Comparison of ENCODE assay signal across 12 mouse cellular contexts in the genomic region with DNA sequence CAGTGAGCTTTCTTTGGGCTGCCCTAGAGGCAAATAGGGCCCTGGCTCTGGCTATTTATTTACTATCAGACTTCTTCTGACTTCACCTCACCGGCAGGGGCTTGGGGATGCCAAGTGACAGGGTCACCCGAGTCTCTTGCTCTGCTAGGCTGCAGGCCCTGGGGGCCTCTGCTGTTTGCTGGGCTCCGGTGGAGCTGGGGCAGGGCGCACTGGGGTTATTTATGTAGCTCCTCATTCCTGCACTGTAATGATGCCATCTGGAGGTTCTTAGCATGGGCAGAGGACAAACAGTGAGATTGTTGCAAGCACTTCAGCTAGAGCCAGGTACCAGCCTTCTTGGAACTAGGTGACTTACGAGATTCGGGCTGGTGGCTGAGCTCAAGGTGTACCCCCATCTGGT. TPM values are rescaled to one million over a fixed set of nuclear protein-coding genes. Genes with fewer than 3 reads are reported as not detected.
DNase-seq lines count a peak whose midpoint lies in the region; ATAC-seq and TF ChIP-seq lines count a peak whose summit lies in the region.
"Had no signal": no experiment of that assay in that cellular context is flagged by ENCODE, and none has a peak within 500 bp of the region (broad histone marks: within the 10 kb centered on the region; RNA-seq: fewer than 3 reads in every experiment).

No protein-coding gene starts in this region.

- peaks cover 5% of the 10 kb centered on the region; the same call in 1 of the 2 replicates for H3K36me3 ChIP-seq in forebrain, embryonic 10.5 days (replicated peaks)
- no peaks in the 10 kb centered on the region for H3K36me3 ChIP-seq in forebrain, embryonic 16.5 days (ENCODE audit: control insufficient read depth, insufficient read depth)
- no peaks in the 10 kb centered on the region for H3K36me3 ChIP-seq in embryonic facial prominence, embryonic 12.5 days
- peaks cover 3% of the 10 kb centered on the region; the same call in 1 of the 2 replicates for H3K36me3 ChIP-seq in kidney, embryonic 15.5 days

- peaks cover 41% of the 10 kb centered on the region for H3K4me1 ChIP-seq in forebrain, embryonic 10.5 days
- H3K4me1 ChIP-seq in forebrain, embryonic 16.5 days (replicated peaks; ENCODE audit: control insufficient read depth, insufficient read depth, low read length) = 0 out of 2 replicates have a peak, but pooled peaks cover 2% of the 10 kb centered on the region
- peaks cover 35% of the 10 kb centered on the region for H3K4me1 ChIP-seq in embryonic facial prominence, embryonic 12.5 days
- peaks cover 36% of the 10 kb centered on the region for H3K4me1 ChIP-seq in kidney, embryonic 15.5 days

- H3K9me3 ChIP-seq in forebrain, embryonic 10.5 days = no peaks in the 10 kb centered on the region
- H3K9me3 ChIP-seq in forebrain, embryonic 16.5 days (ENCODE audit: control insufficient read depth, low read length) = no peaks in the 10 kb centered on the region
- no peaks in the 10 kb centered on the region for H3K9me3 ChIP-seq in embryonic facial prominence, embryonic 12.5 days
- no peaks in the 10 kb centered on the region for H3K9me3 ChIP-seq in kidney, embryonic 15.5 days (replicated peaks)
- H3K9me3 ChIP-seq: heart, embryonic 12.5 days had no signal

- no peak for ATAC-seq in forebrain, embryonic 16.5 days
- ATAC-seq in Patski = peak; percentile 44
- no peak for ATAC-seq in embryonic facial prominence, embryonic 12.5 days (ENCODE audit: insufficient number of reproducible peaks, insufficient read depth, low FRiP score, low TSS enrichment)
- peak; percentile 55; the same call in 1 of the 2 replicates for ATAC-seq in kidney, embryonic 15.5 days (replicated peaks; ENCODE audit: low FRiP score)

- H3K27ac ChIP-seq in forebrain, embryonic 10.5 days = peak overlapping the region; percentile 72
- no peak overlapping the region for H3K27ac ChIP-seq in forebrain, embryonic 16.5 days (ENCODE audit: low read length)
- H3K27ac ChIP-seq in embryonic facial prominence, embryonic 12.5 days = peak overlapping the region; percentile 42; the same call in 1 of the 2 replicates
- peak overlapping the region; percentile 73 for H3K27ac ChIP-seq in kidney, embryonic 15.5 days

- H3K9ac ChIP-seq in forebrain, embryonic 16.5 days (replicated peaks; ENCODE audit: low read depth, low read length) = no peak overlapping the region
- no peak overlapping the region for H3K9ac ChIP-seq in embryonic facial prominence, embryonic 12.5 days
- H3K9ac ChIP-seq in kidney, embryonic 15.5 days = no peak overlapping the region
- H3K9ac ChIP-seq: heart, embryonic 12.5 days had no signal

- H3K4me2 ChIP-seq in forebrain, embryonic 16.5 days (ENCODE audit: low read length) = no peak overlapping the region
- no peak overlapping the region for H3K4me2 ChIP-seq in embryonic facial prominence, embryonic 12.5 days (replicated peaks)
- no peak overlapping the region for H3K4me2 ChIP-seq in kidney, embryonic 15.5 days
- H3K4me2 ChIP-seq: heart, embryonic 12.5 days had no signal

- CTCF ChIA-PET in Patski (lab: Charles Lee) = interaction anchor here (1.0 to 2.8 kb wide), 3 partner anchors 11 to 84 kb away, joined by 3 to 14 read pairs (median 5); no protein-coding TSS in a partner anchor

- H3K4me3 ChIP-seq in forebrain, embryonic 10.5 days = no peak overlapping the region
- no peak overlapping the region for H3K4me3 ChIP-seq in forebrain, embryonic 16.5 days (replicated peaks; ENCODE audit: low read length)
- H3K4me3 ChIP-seq in embryonic facial prominence, embryonic 12.5 days = no peak overlapping the region
- H3K4me3 ChIP-seq in kidney, embryonic 15.5 days (replicated peaks) = no peak overlapping the region
- H3K4me3 ChIP-seq: heart, embryonic 12.5 days; myocyte had no signal

- 82% methylated on average over 6 of the region's 6 CpGs for WGBS in forebrain, embryonic 10.5 days
- 90% methylated on average over 6 of the region's 6 CpGs for WGBS in forebrain, embryonic 16.5 days
- WGBS in embryonic facial prominence, embryonic 12.5 days = 41% methylated on average over 6 of the region's 6 CpGs
- 53% methylated on average over 6 of the region's 6 CpGs for WGBS in kidney, embryonic 15.5 days

- no peaks in the 10 kb centered on the region for H3K27me3 ChIP-seq in forebrain, embryonic 10.5 days (ENCODE audit: poor library complexity, severe bottlenecking)
- no peaks in the 10 kb centered on the region for H3K27me3 ChIP-seq in forebrain, embryonic 16.5 days (replicated peaks; ENCODE audit: control insufficient read depth, insufficient read depth, low read length)
- no peaks in the 10 kb centered on the region for H3K27me3 ChIP-seq in Patski
- no peaks in the 10 kb centered on the region for H3K27me3 ChIP-seq in embryonic facial prominence, embryonic 12.5 days
- no peaks in the 10 kb centered on the region for H3K27me3 ChIP-seq in kidney, embryonic 15.5 days
- H3K27me3 ChIP-seq: heart, embryonic 12.5 days had no signal

- POLR2A ChIA-PET in Patski (lab: Charles Lee) = no interaction called here

- in situ Hi-C loops in Patski (cut with MboI; ENCODE audit: low pct_unique_long_range_greater_than_20kb) = no loop called here

- TF ChIP-seq CTCF in Patski (IDR thresholded peaks at IDR 0.05) = no peak

- no peak for DNase-seq in forebrain, embryonic 10.5 days (ENCODE audit: extremely low spot score, low spot score)
- DNase-seq in Patski (ENCODE audit: low read depth, low spot score) = no peak
- DNase-seq in frontal cortex, postnatal 25 days (ENCODE audit: low spot score in 2 of 2) = no peak
- no peak for DNase-seq in layer of hippocampus, adult 9-10 months (ENCODE audit: low spot score)
- no peak for DNase-seq in spleen, adult 12 weeks (ENCODE audit: low spot score)
- DNase-seq: adrenal gland, postnatal 36 days; left cerebral cortex, postnatal 4 days had no signal

RNA-seq across cellular contexts. Expression of a gene that starts 41.3 kb away (rescaled TPM):
- polyA plus RNA-seq in forebrain, embryonic 10.5 days (2016; fragmentation: Nextera tagmentation; extraction: Ambion mirVana) = 6.5 and 6.6 TPM in 2 replicates
- 4.8 and 4.9 TPM in 2 replicates for polyA plus RNA-seq in forebrain, embryonic 16.5 days (2015; fragmentation: Nextera tagmentation; extraction: Ambion mirVana)
- polyA plus RNA-seq in Patski (2021) = 5.9 TPM
- 4.8 and 5.2 TPM in 2 replicates for polyA plus RNA-seq in embryonic facial prominence, embryonic 12.5 days (2016; fragmentation: Nextera tagmentation; extraction: Ambion mirVana)
- polyA plus RNA-seq in kidney, embryonic 15.5 days (2015; fragmentation: Nextera tagmentation; extraction: Ambion mirVana) = 7.2 and 7.5 TPM in 2 replicates

RNA-seq across cellular contexts. Expression of a gene that starts 41.6 kb away (rescaled TPM):
- 20.6 and 22.2 TPM in 2 replicates for polyA plus RNA-seq in forebrain, embryonic 10.5 days (2016; fragmentation: Nextera tagmentation; extraction: Ambion mirVana)
- polyA plus RNA-seq in forebrain, embryonic 16.5 days (2015; fragmentation: Nextera tagmentation; extraction: Ambion mirVana) = 9.1 and 11.3 TPM in 2 replicates
- 11.0 TPM for polyA plus RNA-seq in Patski (2021)
- 17.1 and 17.7 TPM in 2 replicates for polyA plus RNA-seq in embryonic facial prominence, embryonic 12.5 days (2016; fragmentation: Nextera tagmentation; extraction: Ambion mirVana)
- polyA plus RNA-seq in kidney, embryonic 15.5 days (2015; fragmentation: Nextera tagmentation; extraction: Ambion mirVana) = 13.1 and 14.8 TPM in 2 replicates

RNA-seq across cellular contexts. Expression of a gene that starts 59.6 kb away (rescaled TPM):
- polyA plus RNA-seq in forebrain, embryonic 10.5 days (2016; fragmentation: Nextera tagmentation; extraction: Ambion mirVana) = 4.0 and 4.7 TPM in 2 replicates
- 12.2 and 12.9 TPM in 2 replicates for polyA plus RNA-seq in forebrain, embryonic 16.5 days (2015; fragmentation: Nextera tagmentation; extraction: Ambion mirVana)
- polyA plus RNA-seq in Patski (2021) = 1.6 TPM
- polyA plus RNA-seq in embryonic facial prominence, embryonic 12.5 days (2016; fragmentation: Nextera tagmentation; extraction: Ambion mirVana) = 14.7 and 16.2 TPM in 2 replicates
- polyA plus RNA-seq in kidney, embryonic 15.5 days (2015; fragmentation: Nextera tagmentation; extraction: Ambion mirVana) = 9.4 and 11.0 TPM in 2 replicates

Comparison
In these comparisons a context has a peak if more than half of its experiments do, and no peak if none do; other contexts are left out.
1. ATAC-seq: peak in Patski (single experiment) and kidney, embryonic 15.5 days (single experiment); none in forebrain, embryonic 16.5 days (single experiment) and embryonic facial prominence, embryonic 12.5 days (single experiment).